Mouse (Mus musculus) stomach, embryonic 14.5 days (tissue): ENCODE measurements around the gene Ptprq. TPM values are rescaled to one million over a fixed set of nuclear protein-coding genes. Genes with fewer than 3 reads are reported as not detected.

Experiments
- ATAC-seq: fragments of 200-750 bp; cut with Nextera tagmentation; 2 replicates; pipeline ENCODE4 v1.8.0; 2017; ENCODE audit warnings: low read depth, moderate TSS enrichment; ENCODE audit not compliant: insufficient number of reproducible peaks, insufficient read depth, low FRiP score
- H3K27ac ChIP-seq: fragments of 300-500 bp; sonication (generic); 2 replicates; pipeline ENCODE4 v1.5.1; 2014; ENCODE audit warnings: mild to moderate bottlenecking, low read length, moderate library complexity, mixed read lengths
- H3K27me3 ChIP-seq: fragments of 300-500 bp; sonication (generic); 2 replicates; pipeline ENCODE4 v1.6.1; 2014; ENCODE audit warnings: low read length, control low read depth, mixed read lengths; ENCODE audit not compliant: control insufficient read depth, insufficient read depth
- H3K36me3 ChIP-seq: fragments of 300-500 bp; sonication (generic); 2 replicates; pipeline ENCODE4 v1.6.1; 2014; ENCODE audit warnings: mild to moderate bottlenecking, control low read depth, low read length, moderate library complexity, mixed read lengths; ENCODE audit not compliant: control insufficient read depth, insufficient read depth
- H3K4me1 ChIP-seq: fragments of 300-500 bp; sonication (generic); 2 replicates; pipeline ENCODE4 v1.6.1; 2014; ENCODE audit warnings: low read length, control low read depth, mixed read lengths; ENCODE audit not compliant: control insufficient read depth, insufficient read depth
- H3K4me2 ChIP-seq: fragments of 300-500 bp; sonication (generic); replicated peaks from 2 replicates; pipeline ENCODE4 v1.6.1; 2014; ENCODE audit warnings: low read depth, low read length, control low read depth
- H3K4me3 ChIP-seq: fragments of 300-500 bp; sonication (generic); 2 replicates; pipeline ENCODE4 v1.5.1; 2014; ENCODE audit warnings: low read depth, low read length, control low read depth
- H3K9ac ChIP-seq: fragments of 300-500 bp; sonication (generic); replicated peaks from 2 replicates; pipeline ENCODE4 v1.6.1; 2014; ENCODE audit warnings: low read depth, mild to moderate bottlenecking, control low read depth, low read length, moderate library complexity, mixed read lengths
- H3K9me3 ChIP-seq: fragments of 300-500 bp; sonication (generic); 2 replicates; pipeline ENCODE4 v1.6.1; 2016; ENCODE audit warnings: low read depth, low read length, control low read depth; ENCODE audit not compliant: control insufficient read depth
- WGBS: fragments of 180-500 bp; shearing (Covaris S2); extraction: QIAGEN DNeasy Blood & Tissue Kit; methylation state at CpG from one replicate; pipeline ENCODE4 v1.1.7; 2014; 5-methylcytosine and 5-hydroxymethylcytosine counted together
- polyA plus RNA-seq: library from polyadenylated mRNA; unstranded; fragments of >200 nt; fragmentation: Nextera tagmentation; extraction: Ambion mirVana; gene quantifications from 2 replicates; pipeline ENCODE4 v1.2.1, GENCODE M21; 2014

Ptprq gene
- 0.10 and 0.14 TPM in 2 replicates for polyA plus RNA-seq

DNA sequence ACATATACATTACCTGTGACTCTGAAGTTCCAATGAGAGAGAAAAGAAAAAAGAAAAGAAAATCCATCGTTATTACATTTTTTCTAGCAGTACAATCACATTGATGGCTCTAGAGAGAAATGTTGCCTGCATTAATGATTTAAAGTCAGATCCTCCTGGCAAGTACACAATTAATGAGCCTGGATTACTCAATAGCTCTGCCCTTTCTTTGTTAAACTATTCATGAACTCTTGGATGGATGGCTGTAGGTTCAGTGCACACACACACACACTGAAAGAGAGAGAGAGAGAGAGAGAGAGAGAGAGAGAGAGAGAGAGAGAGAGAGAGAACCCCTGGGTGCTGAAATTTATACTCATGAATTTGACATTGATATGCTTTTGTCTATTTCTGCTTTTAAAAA is at the start of gene Ptprq:
Ptprq (minus strand) TSS at position 246 of the 400 bp plus-strand sequence.
- Histone ChIP-seq H3K36me3 (no peaks in the 10 kb centered on the region), H3K27me3 (no peaks in the 10 kb centered on the region), H3K4me1 (no peaks in the 10 kb centered on the region), H3K4me2 (no peak within 1 kb of the TSS), H3K4me3 (no peak within 1 kb of the TSS), H3K9ac (no peak within 1 kb of the TSS), H3K9me3 (no peaks in the 10 kb centered on the region), H3K27ac (no peak within 1 kb of the TSS)
- WGBS, result 56% methylated on average over 1 of the region's 1 CpGs
- ATAC-seq, result no peak

DNA sequence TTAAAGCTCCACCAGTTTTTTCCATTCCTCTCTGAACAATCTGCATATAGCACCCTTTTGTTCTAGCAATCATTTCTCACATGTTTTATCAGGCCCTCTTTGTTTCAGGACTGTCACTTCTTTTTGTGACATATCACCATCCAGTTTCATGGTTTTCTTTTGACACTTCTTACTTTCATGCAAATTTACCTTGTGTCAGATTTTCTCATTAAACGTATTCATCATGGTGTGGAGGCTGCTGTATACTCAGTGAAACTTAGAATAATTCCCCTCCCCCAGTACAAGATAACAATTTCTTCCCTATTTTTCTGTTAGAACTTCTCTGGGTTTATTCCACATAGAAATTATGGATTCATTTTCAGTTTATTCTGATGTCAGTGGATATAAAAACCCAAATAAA is 39.8 kb upstream of the Ptprq start:
- ATAC-seq, result no peak
- no peaks in the 10 kb centered on the region for H3K9me3 ChIP-seq
- H3K36me3 ChIP-seq, result no peaks in the 10 kb centered on the region
- no peaks in the 10 kb centered on the region for H3K27me3 ChIP-seq
- no peak overlapping the region for H3K4me3 ChIP-seq
- no peak overlapping the region for H3K27ac ChIP-seq
- 74% methylated on average over 1 of the region's 1 CpGs for WGBS
- H3K4me2 ChIP-seq, result no peak overlapping the region
- H3K9ac ChIP-seq, result no peak overlapping the region
- no peaks in the 10 kb centered on the region for H3K4me1 ChIP-seq

DNA sequence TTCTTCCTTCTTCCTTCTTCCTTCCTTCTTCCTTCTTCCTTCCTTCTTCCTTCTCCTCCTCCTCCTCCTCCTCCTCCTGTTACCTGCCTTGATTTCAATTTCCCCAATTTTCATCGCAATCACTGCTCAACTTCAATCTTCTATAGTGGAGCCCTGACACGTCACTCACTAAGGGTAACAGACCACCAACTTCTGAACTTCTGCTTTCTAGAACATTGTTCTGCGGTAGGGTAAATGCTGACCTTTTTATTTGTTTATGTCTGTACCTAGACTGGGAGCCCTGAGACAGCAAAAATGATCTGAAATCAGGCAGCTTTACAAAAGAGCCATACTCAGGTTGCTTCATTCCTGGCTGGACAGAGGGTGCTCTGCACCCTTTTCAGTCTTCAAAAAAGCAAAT is 33.6 kb upstream of the Ptprq start:
- Histone ChIP-seq H3K4me3 (no peak overlapping the region), H3K4me1 (no peaks in the 10 kb centered on the region), H3K4me2 (no peak overlapping the region), H3K27ac (no peak overlapping the region), H3K36me3 (no peaks in the 10 kb centered on the region), H3K9ac (no peak overlapping the region), H3K27me3 (no peaks in the 10 kb centered on the region), H3K9me3 (no peaks in the 10 kb centered on the region)
- 84% methylated on average over 3 of the region's 3 CpGs for WGBS
- ATAC-seq, result no peak

- Histone ChIP-seq H3K36me3 (no peaks in the 10 kb centered on the region), H3K4me1 (no peaks in the 10 kb centered on the region), H3K4me2 (peak overlapping the region; percentile 22), H3K27ac (no peak overlapping the region), H3K9me3 (no peaks in the 10 kb centered on the region), H3K4me3 (no peak overlapping the region), H3K27me3 (no peaks in the 10 kb centered on the region), H3K9ac (no peak overlapping the region)
- 36% methylated on average over 15 of the region's 15 CpGs for WGBS
- peak; percentile 42; the same call in 1 of the 2 replicates for ATAC-seq
Observed at GRCm38 (mm10) chr10:107752351-107753143, 32.7 kb upstream of the Ptprq start.

DNA sequence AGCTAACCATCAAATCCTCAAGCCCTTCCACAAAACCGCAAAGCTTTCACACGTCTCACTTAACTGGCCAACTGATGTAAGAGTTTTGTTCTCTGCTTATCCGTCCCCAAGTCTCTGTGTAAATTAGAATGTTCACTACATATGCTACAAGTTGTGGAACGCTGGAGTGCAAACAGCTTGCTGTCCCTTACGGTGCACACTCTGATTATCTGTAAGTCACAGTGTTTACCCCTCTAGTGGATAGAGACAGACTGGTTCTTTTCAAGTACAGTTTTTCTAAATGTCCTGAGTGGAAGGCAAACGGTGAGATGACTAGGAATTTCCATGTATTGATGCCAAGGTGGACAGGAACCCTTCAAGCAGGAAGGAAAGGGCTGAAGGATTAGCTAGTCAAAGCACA is 32.1 kb upstream of the Ptprq start:
- Histone ChIP-seq H3K27ac (no peak overlapping the region), H3K4me3 (no peak overlapping the region), H3K36me3 (no peaks in the 10 kb centered on the region), H3K4me2 (peak overlapping the region; percentile 22), H3K9ac (no peak overlapping the region), H3K4me1 (no peaks in the 10 kb centered on the region), H3K27me3 (no peaks in the 10 kb centered on the region), H3K9me3 (no peaks in the 10 kb centered on the region)
- 29% methylated on average over 6 of the region's 6 CpGs for WGBS
- ATAC-seq, result 0 out of 2 replicates have a peak, but pooled peaks have one; percentile 18

DNA sequence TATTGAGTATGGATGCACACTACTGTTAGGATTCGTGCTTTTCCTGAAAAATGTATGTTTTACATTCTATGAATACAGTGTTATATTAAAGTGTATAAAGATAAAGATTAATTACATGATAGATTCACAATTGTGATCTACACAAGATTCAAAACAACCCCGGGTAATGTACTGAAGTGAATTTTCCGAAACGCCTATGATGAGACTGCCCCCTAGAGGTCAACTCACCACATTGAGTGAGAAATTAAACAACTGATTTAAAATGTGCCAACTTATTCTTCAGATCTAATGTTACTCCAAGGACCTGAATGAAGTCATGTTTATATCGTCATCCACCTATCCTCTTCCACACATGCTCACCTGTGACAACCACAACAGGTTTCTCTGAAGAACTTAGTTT is 27.7 kb upstream of the Ptprq start:
- no peaks in the 10 kb centered on the region for H3K36me3 ChIP-seq
- no peak overlapping the region for H3K9ac ChIP-seq
- WGBS, result 21% methylated on average over 5 of the region's 5 CpGs
- no peaks in the 10 kb centered on the region for H3K27me3 ChIP-seq
- no peak overlapping the region for H3K4me2 ChIP-seq
- no peaks in the 10 kb centered on the region for H3K9me3 ChIP-seq
- no peak for ATAC-seq
- H3K4me1 ChIP-seq, result no peaks in the 10 kb centered on the region
- no peak overlapping the region for H3K4me3 ChIP-seq
- H3K27ac ChIP-seq, result no peak overlapping the region

DNA sequence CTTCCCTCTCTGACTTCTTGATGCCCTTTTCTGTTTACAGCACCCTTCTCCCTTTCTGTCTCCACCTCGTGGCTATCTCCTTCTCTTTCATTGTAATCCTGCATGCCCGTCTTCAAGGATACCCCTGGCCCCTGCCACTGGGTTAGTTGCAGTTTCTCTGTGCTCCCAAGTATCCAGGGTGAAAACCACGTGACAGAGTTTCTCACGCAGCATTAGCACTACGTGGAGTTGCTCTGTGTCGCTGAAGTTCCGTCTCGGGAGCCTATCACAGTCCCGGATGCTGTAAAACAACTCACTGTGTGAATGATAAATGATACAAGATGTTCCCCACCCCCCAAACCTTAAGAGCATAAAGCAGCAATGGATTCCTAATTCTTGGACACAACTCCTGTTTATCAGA is 26.9 kb upstream of the Ptprq start:
- Histone ChIP-seq H3K27ac (no peak overlapping the region), H3K27me3 (no peaks in the 10 kb centered on the region), H3K4me1 (no peaks in the 10 kb centered on the region), H3K9ac (no peak overlapping the region), H3K9me3 (no peaks in the 10 kb centered on the region), H3K4me2 (peak overlapping the region; percentile 18; the same call in 1 of the 2 replicates), H3K36me3 (no peaks in the 10 kb centered on the region), H3K4me3 (no peak overlapping the region)
- WGBS, result 8% methylated on average over 9 of the region's 9 CpGs
- no peak for ATAC-seq

DNA sequence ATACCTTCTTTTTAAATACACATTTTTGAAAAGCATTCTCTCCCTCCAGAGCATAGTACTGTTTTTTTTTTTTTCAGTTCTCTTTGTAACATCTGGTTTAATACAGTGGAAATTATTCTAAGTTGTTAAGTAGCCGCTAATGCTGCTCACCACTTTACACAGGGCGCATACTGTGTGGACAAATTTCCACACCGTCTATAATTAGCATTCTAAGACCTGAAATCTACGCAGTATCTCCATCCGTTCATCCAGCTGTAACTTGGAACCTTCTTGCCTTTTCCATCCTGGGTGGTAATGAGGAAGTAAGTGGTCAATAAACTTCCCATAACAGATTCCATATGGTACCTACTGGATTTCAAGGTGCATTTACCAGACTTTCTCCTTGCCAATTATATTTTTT is 20.0 kb upstream of the Ptprq start:
- H3K9ac ChIP-seq, result no peak overlapping the region
- H3K27ac ChIP-seq, result no peak overlapping the region
- no peaks in the 10 kb centered on the region for H3K9me3 ChIP-seq
- no peak overlapping the region for H3K4me2 ChIP-seq
- ATAC-seq, result no peak
- no peaks in the 10 kb centered on the region for H3K36me3 ChIP-seq
- WGBS, result 86% methylated on average over 5 of the region's 5 CpGs
- H3K4me3 ChIP-seq, result no peak overlapping the region
- no peaks in the 10 kb centered on the region for H3K4me1 ChIP-seq
- H3K27me3 ChIP-seq, result no peaks in the 10 kb centered on the region

DNA sequence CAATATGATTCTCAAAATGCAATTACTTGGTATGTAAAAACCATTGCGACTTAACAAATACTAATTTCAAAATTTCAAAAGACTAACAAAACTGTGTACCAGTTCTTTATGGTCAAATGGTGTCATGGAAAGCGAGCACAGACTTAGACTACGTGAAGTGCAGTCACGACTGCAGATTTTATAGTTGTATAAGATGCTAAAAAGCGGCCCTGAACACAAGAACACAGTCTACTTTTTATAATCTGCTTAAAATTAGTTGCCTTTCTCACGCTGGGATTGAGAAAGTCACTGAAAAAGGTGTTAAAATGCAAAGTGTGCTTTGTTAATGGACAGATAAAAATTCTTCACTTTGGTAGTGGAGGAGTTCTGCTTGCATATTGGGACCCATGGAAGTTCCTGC is 17.9 kb upstream of the Ptprq start:
- no peak overlapping the region for H3K27ac ChIP-seq
- H3K4me2 ChIP-seq, result no peak overlapping the region
- no peak overlapping the region for H3K9ac ChIP-seq
- no peak for ATAC-seq
- H3K4me1 ChIP-seq, result no peaks in the 10 kb centered on the region
- WGBS, result 87% methylated on average over 6 of the region's 6 CpGs
- H3K36me3 ChIP-seq, result no peaks in the 10 kb centered on the region
- no peaks in the 10 kb centered on the region for H3K9me3 ChIP-seq
- no peaks in the 10 kb centered on the region for H3K27me3 ChIP-seq
- H3K4me3 ChIP-seq, result no peak overlapping the region
